ENCODE assay signal across 33 mouse cellular contexts in genomic region chr12:107711017-107711416, GRCm38 (mm10).
DNase-seq lines count a peak whose midpoint lies in the region; ATAC-seq and TF ChIP-seq lines count a peak whose summit lies in the region.
"Had no signal": no experiment of that assay in that cellular context is flagged by ENCODE, and none has a peak within 500 bp of the region (broad histone marks: within the 10 kb centered on the region; RNA-seq: fewer than 3 reads in every experiment).

No protein-coding gene starts in this region.

- no peak for TF ChIP-seq CTCF in cerebellum, adult 2 months (IDR thresholded peaks at IDR 0.05; ENCODE audit: borderline replicate concordance, insufficient read depth, low read depth, low read length)

- no peak overlapping the region for H3K9ac ChIP-seq in midbrain, embryonic 14.5 days (replicated peaks; ENCODE audit: low read length)
- H3K9ac ChIP-seq: hindbrain, embryonic 14.5 days; limb, embryonic 15.5 days; liver, embryonic 13.5 days; lung, embryonic 14.5 days; midbrain, embryonic 13.5 days; neural tube, embryonic 15.5 days had no signal

- no peak overlapping the region for H3K27ac ChIP-seq in cerebellum, adult 2 months (ENCODE audit: insufficient read depth, low read length)
- peak overlapping the region; percentile 52; the same call in 1 of the 2 replicates for H3K27ac ChIP-seq in midbrain, embryonic 10.5 days (replicated peaks)
- no peak overlapping the region for H3K27ac ChIP-seq in midbrain, embryonic 14.5 days (replicated peaks; ENCODE audit: low read depth, low read length)
- H3K27ac ChIP-seq: gastrocnemius, adult 2 months; hindbrain, embryonic 14.5 days; layer of hippocampus, adult 2 months; limb, embryonic 10.5 days; limb, embryonic 15.5 days; liver, embryonic 13.5 days; midbrain, embryonic 13.5 days; neural tube, embryonic 15.5 days had no signal

- no peaks in the 10 kb centered on the region for H3K79me2 ChIP-seq in myocyte (ENCODE audit: control insufficient read depth, insufficient read depth)

- H3ac ChIP-seq in myocyte (ENCODE audit: control insufficient read depth, insufficient read length) = no peak overlapping the region

- peaks cover 7% of the 10 kb centered on the region; the same call in 1 of the 2 replicates for H3K9me3 ChIP-seq in midbrain, embryonic 10.5 days (replicated peaks)
- 0 out of 2 replicates have a peak, but pooled peaks cover 4% of the 10 kb centered on the region for H3K9me3 ChIP-seq in midbrain, embryonic 14.5 days (ENCODE audit: control insufficient read depth, low read length)
- H3K9me3 ChIP-seq: limb, embryonic 10.5 days; limb, embryonic 15.5 days; neural tube, embryonic 15.5 days had no signal

- no peak overlapping the region for H3K4me2 ChIP-seq in midbrain, embryonic 14.5 days (ENCODE audit: low read length)
- peak overlapping the region; percentile 66 for H3K4me2 ChIP-seq in myocyte (ENCODE audit: low read depth)
- H3K4me2 ChIP-seq: heart, embryonic 11.5 days; hindbrain, embryonic 14.5 days; limb, embryonic 15.5 days; liver, embryonic 13.5 days; lung, embryonic 14.5 days; midbrain, embryonic 13.5 days; neural tube, embryonic 15.5 days had no signal

- WGBS in cerebellum, adult 2 months = 42% methylated on average over 7 of the region's 7 CpGs
- WGBS in midbrain, embryonic 10.5 days = 70% methylated on average over 7 of the region's 7 CpGs
- WGBS in midbrain, embryonic 14.5 days = 67% methylated on average over 7 of the region's 7 CpGs

- no peak for ATAC-seq in midbrain, embryonic 14.5 days (ENCODE audit: low FRiP score, low TSS enrichment)
- ATAC-seq: activated CD4-positive, CD25-positive, alpha-beta regulatory T cell, adult 4 months; CD4-positive, CD25-positive, alpha-beta regulatory T cell, adult 4 months; forebrain, embryonic 16.5 days; midbrain, embryonic 13.5 days had no signal

- H3K27me3 ChIP-seq in cerebellum, adult 2 months (ENCODE audit: control insufficient read depth, insufficient read depth, low read length) = no peaks in the 10 kb centered on the region
- no peaks in the 10 kb centered on the region for H3K27me3 ChIP-seq in midbrain, embryonic 10.5 days (ENCODE audit: low read depth, poor library complexity, severe bottlenecking)
- H3K27me3 ChIP-seq in midbrain, embryonic 14.5 days (ENCODE audit: control insufficient read depth, insufficient read depth, low read length) = no peaks in the 10 kb centered on the region
- no peaks in the 10 kb centered on the region for H3K27me3 ChIP-seq in myocyte (ENCODE audit: control insufficient read depth, insufficient read depth, insufficient read length)
- H3K27me3 ChIP-seq: limb, embryonic 15.5 days; liver, embryonic 13.5 days; midbrain, embryonic 13.5 days; neural tube, embryonic 15.5 days had no signal

- 0 out of 2 replicates have a peak, but pooled peaks cover 2% of the 10 kb centered on the region for H3K4me1 ChIP-seq in cerebellum, adult 2 months (ENCODE audit: control insufficient read depth, insufficient read depth, low read length)
- peaks cover 22% of the 10 kb centered on the region for H3K4me1 ChIP-seq in midbrain, embryonic 10.5 days
- no peaks in the 10 kb centered on the region for H3K4me1 ChIP-seq in midbrain, embryonic 14.5 days (ENCODE audit: control insufficient read depth, insufficient read depth, low read length)
- H3K4me1 ChIP-seq: liver, embryonic 13.5 days had no signal

- TF ChIP-seq POLR2A in cerebellum, adult 2 months (IDR thresholded peaks at IDR 0.05; ENCODE audit: borderline replicate concordance, insufficient read depth, low read length) = no peak
- peak; percentile 37 for TF ChIP-seq POLR2A in myocyte (IDR thresholded peaks at IDR 0.05; ENCODE audit: insufficient read length, low read depth)

- no peak overlapping the region for H3K4me3 ChIP-seq in cerebellum, adult 2 months (replicated peaks; ENCODE audit: insufficient read depth, low read depth, low read length)
- no peak overlapping the region for H3K4me3 ChIP-seq in midbrain, embryonic 10.5 days
- H3K4me3 ChIP-seq in midbrain, embryonic 14.5 days (replicated peaks; ENCODE audit: low read depth, low read length) = no peak overlapping the region
- H3K4me3 ChIP-seq in myocyte = peak overlapping the region; percentile 22
- H3K4me3 ChIP-seq: gastrocnemius, adult 2 months; layer of hippocampus, adult 2 months; limb, embryonic 10.5 days; limb, embryonic 15.5 days; liver, embryonic 13.5 days; midbrain, embryonic 13.5 days; neural tube, embryonic 15.5 days had no signal

- H3K36me3 ChIP-seq in midbrain, embryonic 10.5 days = no peaks in the 10 kb centered on the region
- H3K36me3 ChIP-seq in midbrain, embryonic 14.5 days (ENCODE audit: control insufficient read depth, insufficient read depth, low read length) = no peaks in the 10 kb centered on the region
- no peaks in the 10 kb centered on the region for H3K36me3 ChIP-seq in myocyte (ENCODE audit: control insufficient read depth, insufficient read depth)
- H3K36me3 ChIP-seq: limb, embryonic 10.5 days; limb, embryonic 15.5 days; liver, embryonic 13.5 days; midbrain, embryonic 13.5 days; neural tube, embryonic 15.5 days had no signal

- peak; percentile 2 for DNase-seq in cerebellum, adult 9-11 months
- DNase-seq in cerebellum, adult 2 months = no peak
- no peak for DNase-seq in midbrain, embryonic 10.5 days (ENCODE audit: low spot score)
- DNase-seq in midbrain, embryonic 14.5 days = no peak
- DNase-seq in adrenal gland, postnatal 10 days = peak; percentile 37
- DNase-seq in layer of hippocampus, adult 9-11 months = no peak
- no peak for DNase-seq in embryo, embryonic 11 days
- DNase-seq: cerebellum, adult 11-12 months; cerebellum, postnatal 14 days; gastrocnemius, adult 2 months; gastrocnemius, postnatal 36 days; heart, adult 18-20 months; heart, postnatal 36 days; kidney, adult 18-20 months; kidney, postnatal 36 days; layer of hippocampus, postnatal 36 days; liver, embryonic 13.5 days; lung, embryonic 14.5 days; lung, postnatal 14 days; right cerebral cortex, adult 18-20 months; spleen, adult 18-20 months; thymus, postnatal 25 days had no signal

TF ChIP-seq in myocyte, 11 proteins besides CTCF, POLR2A, EP300 and RAD21:
- no peak for TF ChIP-seq MAX (IDR thresholded peaks at IDR 0.05; ENCODE audit: low read depth)
- no peak for TF ChIP-seq SRF (IDR thresholded peaks at IDR 0.05; ENCODE audit: control insufficient read depth, insufficient read length, low read depth)
- peak in 1 of 3 experiments; percentile 73 for TF ChIP-seq MYOG (IDR thresholded peaks at IDR 0.05; ENCODE audit: control insufficient read depth in 1 of 3, insufficient read depth in 1 of 3, insufficient read length in 2 of 3, low read depth in 2 of 3)
- peak in 1 of 3 experiments; percentile 39 for TF ChIP-seq MYOD1 (IDR thresholded peaks at IDR 0.05; ENCODE audit: control insufficient read depth in 1 of 3, insufficient read length in 2 of 3, low read depth in 2 of 3)
- no peak for TF ChIP-seq USF1 (IDR thresholded peaks at IDR 0.05; ENCODE audit: low read depth)
- TF ChIP-seq POLR2AphosphoS2 (IDR thresholded peaks at IDR 0.05; ENCODE audit: insufficient read length, low read depth) = peak; percentile 36
- no peak for TF ChIP-seq REST (IDR thresholded peaks at IDR 0.05; ENCODE audit: insufficient read depth, insufficient read length)
- peak; percentile 96 for TF ChIP-seq CEBPB (IDR thresholded peaks at IDR 0.05; ENCODE audit: insufficient read depth, poor library complexity, severe bottlenecking)

Comparison
In these comparisons a context has a peak if more than half of its experiments do, and no peak if none do; other contexts are left out.
1. DNase-seq: peak in cerebellum, adult 9-11 months (single experiment) and adrenal gland, postnatal 10 days (single experiment); none in cerebellum, adult 2 months (0 of 2), midbrain, embryonic 10.5 days (single experiment), midbrain, embryonic 14.5 days (single experiment), layer of hippocampus, adult 9-11 months (single experiment) and embryo, embryonic 11 days (single experiment).